Mouse (Mus musculus) NIH3T3 (cell line): Measurements from ENCODE around the gene Sumo2.
A peak's percentile ranks its signal among the peaks of the same experiment; 100 is the strongest.
"Not testable (repeated sequence)": the region's sequence is repeated elsewhere in the genome, so short reads cannot be mapped to it uniquely, and the experiment has no call there.

Source experiments
- DNase-seq: peaks from one replicate; pipeline ENCODE4 v3.0.0-alpha.2; 2012; ENCODE audit warnings: low read depth

Sumo2 gene

DNA sequence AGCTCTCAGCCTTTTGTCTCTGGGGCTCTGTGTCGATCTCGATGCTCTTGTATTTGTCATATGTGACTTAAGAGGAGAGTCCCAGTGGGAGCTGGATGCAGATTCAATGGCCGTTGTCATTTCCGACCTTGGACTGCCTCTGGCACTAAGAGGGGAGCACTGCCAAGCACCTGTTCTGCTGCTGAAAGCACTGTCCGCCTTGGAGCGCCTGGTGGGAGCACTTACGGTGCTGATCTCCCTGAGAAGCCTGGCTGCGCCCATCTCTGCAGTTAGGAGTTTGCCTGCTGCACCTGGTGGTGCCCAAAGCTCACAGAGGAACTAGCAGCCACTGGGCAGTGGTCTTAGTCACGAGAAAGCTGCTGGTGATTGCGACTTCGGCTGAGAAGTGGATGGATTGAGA is 52.8 kb downstream of the Sumo2 start:
- no peak for DNase-seq

DNA sequence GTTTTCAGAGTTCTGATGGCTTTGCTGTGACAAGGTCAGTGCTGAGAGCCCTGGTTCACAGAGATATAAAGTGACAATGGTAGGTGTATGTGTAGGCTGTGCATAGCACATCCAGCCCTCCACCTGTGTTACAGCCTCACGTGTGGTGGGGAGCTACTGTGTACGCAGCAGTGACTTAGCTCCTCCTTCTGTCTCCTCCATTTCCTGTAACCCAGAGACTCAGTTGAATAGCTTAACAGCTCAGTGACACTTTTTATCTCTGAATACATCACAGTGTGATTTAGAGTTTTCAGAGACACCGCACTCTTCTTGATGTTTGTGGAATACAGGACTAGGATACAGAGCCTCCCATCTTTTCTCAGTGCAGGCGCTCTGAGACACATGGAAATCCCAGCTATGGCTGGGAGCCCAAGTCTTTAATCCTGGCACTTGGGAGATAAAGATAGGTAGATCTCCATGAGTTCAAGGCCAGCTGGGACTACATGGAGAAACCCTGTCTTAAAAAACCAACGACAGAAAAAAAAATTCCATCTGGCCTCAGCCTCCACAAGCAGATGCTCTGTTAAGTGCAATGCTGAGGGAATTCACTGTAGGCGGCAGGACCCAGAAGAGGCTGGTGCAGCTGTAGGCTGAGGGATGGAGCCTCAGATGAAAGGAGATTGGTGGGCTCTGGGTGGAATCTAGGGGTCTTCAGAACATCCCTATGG is 54.4 kb downstream of the Sumo2 start:
- no peak for DNase-seq

- no peak for DNase-seq
Measured at GRCm38 (mm10) chr11:115478296-115478938, 57.7 kb downstream of the Sumo2 start.

- DNase-seq, result not testable (repeated sequence)
Measured at GRCm38 (mm10) chr11:115477388-115477787, 58.7 kb downstream of the Sumo2 start.

- not testable (repeated sequence) for DNase-seq
Measured at GRCm38 (mm10) chr11:115476630-115477029, 59.4 kb downstream of the Sumo2 start.

DNA sequence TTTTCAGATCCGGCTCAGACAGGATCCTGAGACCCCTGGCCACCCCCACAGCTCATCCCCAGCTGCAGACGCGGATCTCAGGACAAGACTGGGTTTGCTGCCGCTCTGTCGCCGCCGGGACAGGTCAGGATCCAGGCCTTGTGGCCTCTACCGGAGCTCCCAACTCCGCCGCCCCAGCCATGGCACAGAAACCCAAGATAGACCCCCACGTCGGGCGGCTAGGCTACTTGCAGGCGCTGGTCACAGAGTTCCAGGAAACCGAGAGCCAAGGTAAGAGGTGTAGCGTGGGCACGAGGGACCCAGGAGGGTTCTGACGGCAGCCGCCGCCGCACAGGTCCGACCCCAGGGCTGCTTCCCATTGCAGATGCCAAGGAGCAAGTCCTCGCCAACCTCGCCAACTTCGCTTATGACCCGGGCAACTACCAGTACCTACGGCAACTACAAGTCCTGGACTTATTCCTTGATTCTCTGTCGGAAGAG is 60.3 kb downstream of the Sumo2 start:
- no peak for DNase-seq

- peak; percentile 99 for DNase-seq
Measured at GRCm38 (mm10) chr11:115475025-115475757, 60.9 kb downstream of the Sumo2 start, which contains the start of gene Armc7. Gene Armc7, plus strand, starts transcription at chr11:115475667.

DNA sequence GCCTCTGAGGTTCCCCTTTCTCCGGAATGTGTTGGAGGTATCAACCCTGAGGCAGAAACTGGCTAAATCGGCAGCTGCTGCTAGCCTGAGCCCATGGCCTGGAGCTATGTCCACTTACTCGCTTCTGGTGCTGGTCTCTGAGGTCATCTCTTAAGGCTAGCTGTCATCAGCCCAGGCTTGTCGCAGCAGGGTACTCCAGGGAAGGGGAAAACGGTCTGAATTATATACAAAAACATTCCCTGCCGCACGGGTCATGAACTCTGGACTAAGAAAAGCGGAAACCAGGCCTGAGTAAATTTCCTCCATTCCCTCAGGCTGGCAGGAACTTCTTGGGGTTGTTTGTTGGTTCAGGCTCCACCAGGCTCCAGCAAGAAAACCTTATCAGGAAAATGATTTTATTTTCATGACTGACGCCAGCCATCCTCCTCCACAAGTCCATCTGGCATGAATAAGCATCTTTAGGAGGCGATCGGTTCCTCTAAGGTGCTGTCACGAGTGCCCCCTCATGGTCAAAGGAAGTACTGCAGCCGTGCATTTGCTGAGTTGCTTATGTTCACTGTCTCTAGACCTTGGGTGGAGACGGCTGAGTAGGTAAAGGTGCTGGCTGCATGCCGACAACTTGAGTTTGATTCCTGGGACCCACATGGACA is 62.3 kb downstream of the Sumo2 start:
- peak; percentile 99 for DNase-seq
